Mouse (Mus musculus): Measurements from ENCODE around the gene Thoc3. TPM values are rescaled to one million over a fixed set of nuclear protein-coding genes. Genes with fewer than 3 reads are reported as not detected.

Gene Thoc3
- 3.2 TPM for polyA plus RNA-seq (2014; fragmentation: Illumina TruSeq; extraction: RNeasy Lipid Tissue Mini Kit (QIAGEN cat#74804); ENCODE audit: low read depth, low replicate concordance)

DNA sequence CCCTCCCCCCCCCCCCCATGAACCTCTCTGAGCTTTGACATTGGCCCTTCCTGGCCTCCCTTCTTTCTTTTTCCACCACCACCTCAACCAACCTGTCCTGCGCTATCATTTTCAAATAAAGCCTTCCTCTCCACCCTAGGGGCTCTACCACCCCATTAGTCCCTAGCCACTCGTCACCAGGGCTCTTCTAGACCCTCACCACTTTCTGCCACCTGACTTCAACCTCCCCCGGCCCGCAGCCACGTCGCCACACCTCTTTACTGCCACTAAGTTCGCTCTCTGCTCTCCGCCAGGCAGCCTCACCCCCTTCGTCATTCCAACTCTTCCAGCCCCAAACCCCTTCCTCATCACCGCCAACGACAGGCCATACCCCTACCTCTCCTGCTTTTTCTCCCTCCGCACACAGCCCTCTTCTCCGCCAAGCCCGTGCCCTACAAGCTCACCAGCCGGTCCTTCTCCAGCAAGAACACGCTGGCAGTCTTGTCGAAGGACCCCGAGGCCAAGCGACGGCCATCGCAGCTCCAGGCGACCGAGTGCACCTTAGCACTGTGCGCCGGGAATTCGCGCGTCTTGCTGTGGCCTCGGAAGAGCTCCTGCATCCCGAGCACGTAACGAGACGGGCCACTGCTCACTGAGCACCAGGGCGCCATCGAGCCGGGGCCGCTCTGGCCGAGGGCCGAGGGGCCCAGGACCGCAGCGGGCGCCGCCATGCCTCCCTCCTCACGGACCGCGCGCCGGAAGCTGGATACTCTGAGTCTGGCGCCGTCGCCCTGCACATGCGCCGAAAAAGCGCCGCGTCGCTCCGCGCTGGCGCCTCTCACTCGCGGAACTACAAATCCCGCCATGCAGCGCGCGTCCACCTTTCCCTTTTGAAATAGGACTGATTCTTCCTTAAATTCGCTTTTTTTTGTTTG is at the start of gene Thoc3:
Gene Thoc3 (minus strand): TSS at position 752 of the 914 bp plus-strand sequence.

DNA sequence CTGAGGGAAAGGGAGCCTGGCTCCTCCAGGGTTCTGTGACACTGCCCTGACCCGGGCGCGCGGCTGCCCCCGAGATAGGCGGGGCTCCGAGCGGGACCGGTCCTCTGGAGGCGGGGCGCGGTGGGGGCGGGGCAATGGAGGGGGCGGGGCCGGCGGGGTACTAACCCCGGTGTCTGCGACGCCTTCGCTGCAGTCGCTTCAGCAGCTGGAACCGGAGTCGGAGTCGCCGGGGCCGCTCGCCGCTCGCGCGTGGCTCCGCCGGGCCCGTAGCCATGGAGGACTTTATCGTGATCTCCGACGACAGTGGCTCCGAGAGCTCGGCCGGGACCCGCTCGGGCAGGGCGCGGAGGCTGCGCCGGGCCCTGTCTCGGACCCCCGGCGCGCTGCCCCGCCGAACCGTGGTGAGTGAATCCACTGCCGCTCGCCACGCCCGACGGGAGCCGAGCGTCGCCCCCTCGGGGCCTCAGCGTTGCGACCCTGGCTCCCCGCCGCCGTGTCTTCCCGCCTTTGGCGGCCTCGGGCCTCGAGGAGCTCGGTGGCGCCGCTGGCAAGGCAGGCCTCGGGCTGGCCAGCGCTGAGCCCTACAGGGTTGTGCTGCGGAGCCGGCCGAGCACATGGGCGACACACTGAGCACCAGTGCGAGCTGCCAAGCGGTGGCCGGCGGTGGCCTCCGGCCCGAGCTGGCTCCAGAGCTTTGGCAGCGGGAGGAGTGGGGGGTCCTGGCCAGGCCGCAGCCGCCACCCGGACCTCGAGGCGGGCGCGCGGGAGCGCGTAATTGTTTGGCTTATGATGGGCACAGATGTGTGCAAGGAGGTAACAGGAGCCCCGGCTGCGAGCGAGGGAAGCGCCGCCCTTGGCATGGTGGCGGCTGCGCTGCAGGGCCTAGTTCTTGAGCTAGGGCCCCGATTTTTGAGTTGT is 35.2 kb upstream of the Thoc3 start, which contains the start of gene Simc1:
Gene Simc1 (plus strand): TSS at position 176 of the 918 bp plus-strand sequence.

Other genes with a start within 250 kb of the Thoc3 start
- 6.8 TPM for gene Cplx2, start 97.5 kb downstream of the Thoc3 start, polyA plus RNA-seq (2014; fragmentation: Illumina TruSeq; extraction: RNeasy Lipid Tissue Mini Kit (QIAGEN cat#74804); ENCODE audit: low read depth, low replicate concordance)
- 7.9 TPM for gene Simc1, start 34.9 kb upstream of the Thoc3 start, polyA plus RNA-seq (2014; fragmentation: Illumina TruSeq; extraction: RNeasy Lipid Tissue Mini Kit (QIAGEN cat#74804); ENCODE audit: low read depth, low replicate concordance)
- gene 4833439L19Rik, start 96.6 kb upstream of the Thoc3 start, polyA plus RNA-seq (2014; fragmentation: Illumina TruSeq; extraction: RNeasy Lipid Tissue Mini Kit (QIAGEN cat#74804); ENCODE audit: low read depth, low replicate concordance) = 144 TPM
- 4.1 TPM for gene Arl10, start 106.2 kb upstream of the Thoc3 start, polyA plus RNA-seq (2014; fragmentation: Illumina TruSeq; extraction: RNeasy Lipid Tissue Mini Kit (QIAGEN cat#74804); ENCODE audit: low read depth, low replicate concordance)
- 12.6 TPM for gene Nop16, start 121.2 kb upstream of the Thoc3 start, polyA plus RNA-seq (2014; fragmentation: Illumina TruSeq; extraction: RNeasy Lipid Tissue Mini Kit (QIAGEN cat#74804); ENCODE audit: low read depth, low replicate concordance)
- gene Higd2a, start 121.4 kb upstream of the Thoc3 start, polyA plus RNA-seq (2014; fragmentation: Illumina TruSeq; extraction: RNeasy Lipid Tissue Mini Kit (QIAGEN cat#74804); ENCODE audit: low read depth, low replicate concordance) = 25.6 TPM
- gene Cltb, start 142.5 kb upstream of the Thoc3 start, polyA plus RNA-seq (2014; fragmentation: Illumina TruSeq; extraction: RNeasy Lipid Tissue Mini Kit (QIAGEN cat#74804); ENCODE audit: low read depth, low replicate concordance) = 28.8 TPM
- gene Faf2, start 152.9 kb upstream of the Thoc3 start, polyA plus RNA-seq (2014; fragmentation: Illumina TruSeq; extraction: RNeasy Lipid Tissue Mini Kit (QIAGEN cat#74804); ENCODE audit: low read depth, low replicate concordance) = 42.0 TPM
- 44.9 TPM for gene Rnf44, start 225.1 kb upstream of the Thoc3 start, polyA plus RNA-seq (2014; fragmentation: Illumina TruSeq; extraction: RNeasy Lipid Tissue Mini Kit (QIAGEN cat#74804); ENCODE audit: low read depth, low replicate concordance)
- gene Cdhr2, start 232.6 kb upstream of the Thoc3 start, polyA plus RNA-seq (2014; fragmentation: Illumina TruSeq; extraction: RNeasy Lipid Tissue Mini Kit (QIAGEN cat#74804); ENCODE audit: low read depth, low replicate concordance) = 33.2 TPM

All from sigmoid colon, adult 10 weeks (tissue).